Mouse (Mus musculus): ENCODE measurements around the gene Gna12. TPM values are rescaled to one million over a fixed set of nuclear protein-coding genes. Genes with fewer than 3 reads are reported as not detected.
A peak's percentile ranks its signal among the peaks of the same experiment; 100 is the strongest.

Gna12 gene
- polyA plus RNA-seq, 1 experiment from 2014 or later: 49.7 TPM

GRCm38 (mm10) chr5:140858335-140858734 is 28.1 kb upstream of the Gna12 start:
- no peak overlapping the region for H3K27ac ChIP-seq (ENCODE audit: low read depth, low read length)
- no peak overlapping the region for H3K4me2 ChIP-seq (ENCODE audit: low read depth, low read length, severe bottlenecking)
- H3K9me3 ChIP-seq (ENCODE audit: control insufficient read depth, low read length): no peaks in the 10 kb centered on the region
- no peaks in the 10 kb centered on the region for H3K36me3 ChIP-seq (ENCODE audit: control insufficient read depth, insufficient read depth, low read length)
- H3K27me3 ChIP-seq (ENCODE audit: control insufficient read depth, insufficient read depth, low read length): no peaks in the 10 kb centered on the region
- DNase-seq (ENCODE audit: low spot score) (no peak), ATAC-seq (replicated peaks; ENCODE audit: low FRiP score) (no peak)
- no peaks in the 10 kb centered on the region for H3K4me1 ChIP-seq (replicated peaks; ENCODE audit: control insufficient read depth, insufficient read depth, low read length)
- WGBS: 93% methylated on average over 3 of the region's 3 CpGs
- H3K9ac ChIP-seq (ENCODE audit: low read length): no peak overlapping the region
- no peak overlapping the region for H3K4me3 ChIP-seq (ENCODE audit: low read depth, low read length)

- H3K4me3 ChIP-seq (ENCODE audit: low read depth, low read length): no peak overlapping the region
- H3K9me3 ChIP-seq (ENCODE audit: control insufficient read depth, low read length): no peaks in the 10 kb centered on the region
- H3K36me3 ChIP-seq (ENCODE audit: control insufficient read depth, insufficient read depth, low read length): no peaks in the 10 kb centered on the region
- no peak overlapping the region for H3K4me2 ChIP-seq (ENCODE audit: low read depth, low read length, severe bottlenecking)
- DNase-seq (ENCODE audit: low spot score): no peak
- H3K27ac ChIP-seq (ENCODE audit: low read depth, low read length): no peak overlapping the region
- H3K9ac ChIP-seq (ENCODE audit: low read length): no peak overlapping the region
- 60% methylated on average over 8 of the region's 8 CpGs for WGBS
- no peaks in the 10 kb centered on the region for H3K4me1 ChIP-seq (replicated peaks; ENCODE audit: control insufficient read depth, insufficient read depth, low read length)
- no peak for ATAC-seq (replicated peaks; ENCODE audit: low FRiP score)
- no peaks in the 10 kb centered on the region for H3K27me3 ChIP-seq (ENCODE audit: control insufficient read depth, insufficient read depth, low read length)
Measured at GRCm38 (mm10) chr5:140857432-140858154, 27.4 kb upstream of the Gna12 start.

- Histone ChIP-seq H3K36me3 (ENCODE audit: control insufficient read depth, insufficient read depth, low read length) (no peaks in the 10 kb centered on the region), H3K4me1 (replicated peaks; ENCODE audit: control insufficient read depth, insufficient read depth, low read length) (no peaks in the 10 kb centered on the region), H3K27me3 (ENCODE audit: control insufficient read depth, insufficient read depth, low read length) (no peaks in the 10 kb centered on the region), H3K4me2 (ENCODE audit: low read depth, low read length, severe bottlenecking) (no peak overlapping the region), H3K4me3 (ENCODE audit: low read depth, low read length) (no peak overlapping the region), H3K9me3 (ENCODE audit: control insufficient read depth, low read length) (peaks cover 2% of the 10 kb centered on the region; the same call in 1 of the 2 replicates), H3K27ac (ENCODE audit: low read depth, low read length) (0 out of 2 replicates have a peak overlapping the region, but pooled peaks have one; percentile 25), H3K9ac (ENCODE audit: low read length) (no peak overlapping the region)
- DNase-seq (ENCODE audit: low spot score) (no peak), ATAC-seq (replicated peaks; ENCODE audit: low FRiP score) (no peak)
- 42% methylated on average over 11 of the region's 11 CpGs for WGBS
Measured at GRCm38 (mm10) chr5:140855909-140856530, 25.8 kb upstream of the Gna12 start.

GRCm38 (mm10) chr5:140854700-140855099 is 24.5 kb upstream of the Gna12 start:
- peaks cover 5% of the 10 kb centered on the region; the same call in 1 of the 2 replicates for H3K9me3 ChIP-seq (ENCODE audit: control insufficient read depth, low read length)
- no peak overlapping the region for H3K4me2 ChIP-seq (ENCODE audit: low read depth, low read length, severe bottlenecking)
- H3K36me3 ChIP-seq (ENCODE audit: control insufficient read depth, insufficient read depth, low read length): no peaks in the 10 kb centered on the region
- no peak overlapping the region for H3K27ac ChIP-seq (ENCODE audit: low read depth, low read length)
- WGBS: 75% methylated on average over 4 of the region's 4 CpGs
- H3K9ac ChIP-seq (ENCODE audit: low read length): no peak overlapping the region
- H3K4me1 ChIP-seq (replicated peaks; ENCODE audit: control insufficient read depth, insufficient read depth, low read length): no peaks in the 10 kb centered on the region
- ATAC-seq (replicated peaks; ENCODE audit: low FRiP score) (no peak), DNase-seq (ENCODE audit: low spot score) (no peak)
- H3K27me3 ChIP-seq (ENCODE audit: control insufficient read depth, insufficient read depth, low read length): no peaks in the 10 kb centered on the region
- H3K4me3 ChIP-seq (ENCODE audit: low read depth, low read length): no peak overlapping the region

- Histone ChIP-seq H3K9me3 (ENCODE audit: control insufficient read depth, low read length) (peaks cover 5% of the 10 kb centered on the region; the same call in 1 of the 2 replicates), H3K27me3 (ENCODE audit: control insufficient read depth, insufficient read depth, low read length) (no peaks in the 10 kb centered on the region), H3K9ac (ENCODE audit: low read length) (no peak overlapping the region), H3K4me1 (replicated peaks; ENCODE audit: control insufficient read depth, insufficient read depth, low read length) (no peaks in the 10 kb centered on the region), H3K27ac (ENCODE audit: low read depth, low read length) (no peak overlapping the region), H3K36me3 (ENCODE audit: control insufficient read depth, insufficient read depth, low read length) (no peaks in the 10 kb centered on the region), H3K4me3 (ENCODE audit: low read depth, low read length) (no peak overlapping the region), H3K4me2 (ENCODE audit: low read depth, low read length, severe bottlenecking) (no peak overlapping the region)
- no peak for DNase-seq (ENCODE audit: low spot score)
- 84% methylated on average over 5 of the region's 5 CpGs for WGBS
- no peak for ATAC-seq (replicated peaks; ENCODE audit: low FRiP score)
Measured at GRCm38 (mm10) chr5:140853723-140854122, 23.5 kb upstream of the Gna12 start.

GRCm38 (mm10) chr5:140852435-140852996 is 22.3 kb upstream of the Gna12 start:
- WGBS: 84% methylated on average over 12 of the region's 12 CpGs
- DNase-seq (ENCODE audit: low spot score): no peak
- Histone ChIP-seq H3K27me3 (ENCODE audit: control insufficient read depth, insufficient read depth, low read length) (no peaks in the 10 kb centered on the region), H3K4me1 (replicated peaks; ENCODE audit: control insufficient read depth, insufficient read depth, low read length) (no peaks in the 10 kb centered on the region), H3K4me2 (ENCODE audit: low read depth, low read length, severe bottlenecking) (no peak overlapping the region), H3K4me3 (ENCODE audit: low read depth, low read length) (no peak overlapping the region), H3K36me3 (ENCODE audit: control insufficient read depth, insufficient read depth, low read length) (no peaks in the 10 kb centered on the region), H3K27ac (ENCODE audit: low read depth, low read length) (no peak overlapping the region), H3K9ac (ENCODE audit: low read length) (no peak overlapping the region), H3K9me3 (ENCODE audit: control insufficient read depth, low read length) (peaks cover 5% of the 10 kb centered on the region; the same call in 1 of the 2 replicates)
- ATAC-seq (replicated peaks; ENCODE audit: low FRiP score): no peak

GRCm38 (mm10) chr5:140847300-140847729 is 17.1 kb upstream of the Gna12 start:
- Histone ChIP-seq H3K27me3 (ENCODE audit: control insufficient read depth, insufficient read depth, low read length) (no peaks in the 10 kb centered on the region), H3K27ac (ENCODE audit: low read depth, low read length) (no peak overlapping the region)
- WGBS: 16% methylated on average over 5 of the region's 5 CpGs

GRCm38 (mm10) chr5:140841942-140842341 is 11.7 kb upstream of the Gna12 start:
- no peaks in the 10 kb centered on the region for H3K4me1 ChIP-seq (replicated peaks; ENCODE audit: control insufficient read depth, insufficient read depth, low read length)
- H3K9me3 ChIP-seq (ENCODE audit: control insufficient read depth, low read length): no peaks in the 10 kb centered on the region
- ATAC-seq (replicated peaks; ENCODE audit: low FRiP score) (no peak), DNase-seq (ENCODE audit: low spot score) (no peak)
- no peak overlapping the region for H3K27ac ChIP-seq (ENCODE audit: low read depth, low read length)
- H3K9ac ChIP-seq (ENCODE audit: low read length): no peak overlapping the region
- H3K4me3 ChIP-seq (ENCODE audit: low read depth, low read length): no peak overlapping the region
- no peaks in the 10 kb centered on the region for H3K36me3 ChIP-seq (ENCODE audit: control insufficient read depth, insufficient read depth, low read length)
- 83% methylated on average over 4 of the region's 4 CpGs for WGBS
- H3K4me2 ChIP-seq (ENCODE audit: low read depth, low read length, severe bottlenecking): no peak overlapping the region
- H3K27me3 ChIP-seq (ENCODE audit: control insufficient read depth, insufficient read depth, low read length): no peaks in the 10 kb centered on the region

More at GRCm38 (mm10) chr5:140847300-140847729, 17.1 kb upstream of the Gna12 start:
- no peaks in the 10 kb centered on the region for H3K4me1 ChIP-seq (replicated peaks; ENCODE audit: control insufficient read depth, insufficient read depth, low read length)
- DNase-seq (ENCODE audit: low spot score) (peak; percentile 66), ATAC-seq (replicated peaks; ENCODE audit: low FRiP score) (peak; percentile 53; the same call in 1 of the 2 replicates)
- no peaks in the 10 kb centered on the region for H3K36me3 ChIP-seq (ENCODE audit: control insufficient read depth, insufficient read depth, low read length)
- H3K4me2 ChIP-seq (ENCODE audit: low read depth, low read length, severe bottlenecking): no peak overlapping the region
- no peak overlapping the region for H3K4me3 ChIP-seq (ENCODE audit: low read depth, low read length)
- peaks cover 5% of the 10 kb centered on the region; the same call in 1 of the 2 replicates for H3K9me3 ChIP-seq (ENCODE audit: control insufficient read depth, low read length)
- H3K9ac ChIP-seq (ENCODE audit: low read length): no peak overlapping the region

Data from forebrain, embryonic 11.5 days (tissue).